Mouse (Mus musculus) liver, adult (tissue): ENCODE measurements around the gene Tmem95.
A peak's percentile ranks its signal among the peaks of the same experiment; 100 is the strongest.

Source experiments
- GATA4 ChIP-seq: IDR thresholded peaks from 2 replicates; pipeline ENCODE4 v1.6.1; 2014; ENCODE audit warnings: mild to moderate bottlenecking, low read length; ENCODE audit not compliant: insufficient replicate concordance

The Tmem95 gene

GRCm38 (mm10) chr11:69872451-69872850 is 5.4 kb downstream of the Tmem95 start:
- no peak for TF ChIP-seq GATA4

GRCm38 (mm10) chr11:69871822-69872221 is 6.0 kb downstream of the Tmem95 start:
- TF ChIP-seq GATA4: no peak

GRCm38 (mm10) chr11:69870289-69871069 is 7.3 kb downstream of the Tmem95 start:
- TF ChIP-seq GATA4: no peak

GRCm38 (mm10) chr11:69867335-69867734 is 10.5 kb downstream of the Tmem95 start:
- TF ChIP-seq GATA4: no peak

- no peak for TF ChIP-seq GATA4
Measured at GRCm38 (mm10) chr11:69865561-69865960, 12.3 kb downstream of the Tmem95 start.

GRCm38 (mm10) chr11:69864138-69864860 is 13.5 kb downstream of the Tmem95 start:
- TF ChIP-seq GATA4: no peak

GRCm38 (mm10) chr11:69858113-69858998 is 19.5 kb downstream of the Tmem95 start, which contains the start of gene Tnk1:
Tnk1 (minus strand) TSS chr11:69858730.
- TF ChIP-seq GATA4: no peak

GRCm38 (mm10) chr11:69855347-69855746 is 22.5 kb downstream of the Tmem95 start:
- TF ChIP-seq GATA4: no peak

GRCm38 (mm10) chr11:69854680-69855079 is 23.1 kb downstream of the Tmem95 start:
- TF ChIP-seq GATA4: no peak

- TF ChIP-seq GATA4: no peak
Measured at GRCm38 (mm10) chr11:69853994-69854393, 23.8 kb downstream of the Tmem95 start.

GRCm38 (mm10) chr11:69850754-69851153 is 27.1 kb downstream of the Tmem95 start:
- no peak for TF ChIP-seq GATA4

GRCm38 (mm10) chr11:69849884-69850283 is 27.9 kb downstream of the Tmem95 start:
- no peak for TF ChIP-seq GATA4

GRCm38 (mm10) chr11:69849128-69849527 is 28.7 kb downstream of the Tmem95 start:
- peak; percentile 39; the same call in 1 of the 2 replicates for TF ChIP-seq GATA4

- TF ChIP-seq GATA4: no peak
Measured at GRCm38 (mm10) chr11:69848021-69848420, 29.8 kb downstream of the Tmem95 start.
